Mouse (Mus musculus) myocyte (in vitro differentiated cells): ENCODE data around the gene Smim12.

Experiments used
- E2F4 ChIP-seq: IDR thresholded peaks from one replicate; pipeline ENCODE4 v1.6.1; 2011; ENCODE audit warnings: mild to moderate bottlenecking, control low read depth, moderate library complexity; ENCODE audit not compliant: insufficient read depth
- MYOD1 ChIP-seq, 3 experiments: IDR thresholded peaks; one replicate each; pipeline ENCODE4 v1.6.1; 2011; ENCODE audit warnings: control low read depth in 2 of 3, low read depth in 2 of 3, mild to moderate bottlenecking in 2 of 3, moderate library complexity in 1 of 3; ENCODE audit not compliant: insufficient read length in 2 of 3, control insufficient read depth in 1 of 3
- POLR2A ChIP-seq: IDR thresholded peaks from one replicate; pipeline ENCODE4 v1.6.1; 2011; ENCODE audit warnings: low read depth, mild to moderate bottlenecking, control low read depth, moderate library complexity; ENCODE audit not compliant: insufficient read length
- REST ChIP-seq: IDR thresholded peaks from one replicate; pipeline ENCODE4 v1.6.1; 2011; ENCODE audit warnings: mild to moderate bottlenecking, control low read depth, moderate library complexity; ENCODE audit not compliant: insufficient read depth, insufficient read length

GRCm38 (mm10) chr4:127194477-127195269 is 48.9 kb upstream of the Smim12 start:
- no peak for TF ChIP-seq MYOD1 (IDR thresholded peaks at IDR 0.05; ENCODE audit: control insufficient read depth in 1 of 3, insufficient read length in 2 of 3, low read depth in 2 of 3)
- no peak for TF ChIP-seq POLR2A
- TF ChIP-seq REST: no peak
- TF ChIP-seq E2F4: no peak
